Mouse (Mus musculus): Measurements from ENCODE around the gene Phf13.

DNA sequence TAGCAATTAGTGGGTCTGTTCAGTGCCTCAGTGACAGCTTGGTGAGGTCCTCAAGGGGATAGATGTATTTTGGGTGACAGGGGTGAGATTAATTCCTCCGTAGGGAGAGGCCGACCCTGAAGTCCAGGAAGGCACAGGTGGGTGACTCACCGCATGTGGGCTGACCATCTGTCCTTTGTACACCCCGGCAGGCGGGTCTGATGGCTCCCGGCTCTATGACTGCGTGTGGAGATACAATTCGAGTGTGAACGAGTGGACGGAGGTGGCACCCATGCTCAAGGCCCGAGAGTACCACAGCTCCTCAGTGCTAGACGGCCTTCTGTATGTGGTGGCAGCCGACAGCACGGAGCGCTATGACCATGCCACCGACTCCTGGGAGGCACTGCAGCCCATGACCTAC, 16.1 kb upstream of the Phf13 start:
- TF ChIP-seq CTCF (IDR thresholded peaks at IDR 0.05; ENCODE audit: extremely low read depth, insufficient read depth, insufficient read length, insufficient replicate concordance) (no peak), POLR2A (IDR thresholded peaks at IDR 0.05; ENCODE audit: low read depth, low read length) (no peak)

Data from spleen, adult 2 months (tissue).